Mouse (Mus musculus): Measurements from ENCODE around the gene Slc8a3.

GRCm38 (mm10) chr12:81324116-81324515, 8.9 kb downstream of the Slc8a3 start:
- TF ChIP-seq POLR2AphosphoS5 (IDR thresholded peaks at IDR 0.05; ENCODE audit: borderline replicate concordance, low read depth, low read length) (no peak), CTCF (IDR thresholded peaks at IDR 0.05 in 2 of 3, conservative IDR thresholded peaks at IDR 0.05 in 1 of 3; ENCODE audit: control insufficient read depth in 1 of 3, insufficient read depth in 1 of 3, low read depth in 2 of 3, low read length in 3 of 3, poor library complexity in 1 of 3, severe bottlenecking in 1 of 3) (no peak), GATA1 (IDR thresholded peaks at IDR 0.05; ENCODE audit: low read depth, low read length) (no peak), SIN3A (IDR thresholded peaks at IDR 0.05; ENCODE audit: low read length) (no peak)
